Mouse (Mus musculus): ENCODE results near the gene Dnajb1. TPM values are rescaled to one million over a fixed set of nuclear protein-coding genes. Genes with fewer than 3 reads are reported as not detected.

Gene Dnajb1
- total and polyA plus RNA-seq, 2 experiments: 8.3 to 18.2 TPM

DNA sequence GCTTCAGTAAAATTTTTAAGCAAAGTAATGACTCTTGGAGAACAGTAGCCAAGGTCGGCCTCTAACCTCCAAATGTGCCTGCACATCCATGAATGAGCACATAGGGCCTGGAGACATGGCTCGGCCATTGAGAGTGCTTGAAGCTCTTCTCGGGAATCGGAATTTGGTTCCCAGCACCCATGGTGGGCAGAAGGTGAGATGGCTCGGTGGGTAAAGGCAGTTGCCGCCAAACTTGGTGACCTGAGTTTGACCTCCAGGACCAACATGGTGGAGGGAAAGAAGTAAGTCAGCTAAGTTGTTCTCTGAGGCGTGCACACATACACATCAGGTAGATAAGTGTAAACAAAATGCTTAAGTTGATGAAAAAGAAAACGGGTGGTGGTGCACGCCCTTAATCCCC, 48.0 kb downstream of the Dnajb1 start:
- 91% methylated on average over 9 of the region's 9 CpGs for WGBS
- H3K9ac ChIP-seq (ENCODE audit: low read depth, low read length): no peak overlapping the region
- no peak for DNase-seq (ENCODE audit: extremely low read depth, low read depth, low spot score)
- no peak overlapping the region for H3K27ac ChIP-seq (replicated peaks; ENCODE audit: insufficient read depth, low read depth, low read length)
- TF ChIP-seq POLR2A (IDR thresholded peaks at IDR 0.05; ENCODE audit: extremely low read depth, insufficient read depth, low read length): no peak
- no peak for TF ChIP-seq CTCF (IDR thresholded peaks at IDR 0.05; ENCODE audit: low read depth, low read length)
- H3K4me1 ChIP-seq (ENCODE audit: control insufficient read depth, insufficient read depth, low read length): peaks cover 5% of the 10 kb centered on the region
- H3K27me3 ChIP-seq (ENCODE audit: control insufficient read depth, insufficient read depth, low read length): no peaks in the 10 kb centered on the region
- no peaks in the 10 kb centered on the region for H3K79me2 ChIP-seq (ENCODE audit: control insufficient read depth, insufficient read depth, low read length)
- no peaks in the 10 kb centered on the region for H3K36me3 ChIP-seq (ENCODE audit: control insufficient read depth, insufficient read depth, low read length)
- H3K4me3 ChIP-seq (ENCODE audit: insufficient read depth, low read depth, low read length): no peak overlapping the region

DNA sequence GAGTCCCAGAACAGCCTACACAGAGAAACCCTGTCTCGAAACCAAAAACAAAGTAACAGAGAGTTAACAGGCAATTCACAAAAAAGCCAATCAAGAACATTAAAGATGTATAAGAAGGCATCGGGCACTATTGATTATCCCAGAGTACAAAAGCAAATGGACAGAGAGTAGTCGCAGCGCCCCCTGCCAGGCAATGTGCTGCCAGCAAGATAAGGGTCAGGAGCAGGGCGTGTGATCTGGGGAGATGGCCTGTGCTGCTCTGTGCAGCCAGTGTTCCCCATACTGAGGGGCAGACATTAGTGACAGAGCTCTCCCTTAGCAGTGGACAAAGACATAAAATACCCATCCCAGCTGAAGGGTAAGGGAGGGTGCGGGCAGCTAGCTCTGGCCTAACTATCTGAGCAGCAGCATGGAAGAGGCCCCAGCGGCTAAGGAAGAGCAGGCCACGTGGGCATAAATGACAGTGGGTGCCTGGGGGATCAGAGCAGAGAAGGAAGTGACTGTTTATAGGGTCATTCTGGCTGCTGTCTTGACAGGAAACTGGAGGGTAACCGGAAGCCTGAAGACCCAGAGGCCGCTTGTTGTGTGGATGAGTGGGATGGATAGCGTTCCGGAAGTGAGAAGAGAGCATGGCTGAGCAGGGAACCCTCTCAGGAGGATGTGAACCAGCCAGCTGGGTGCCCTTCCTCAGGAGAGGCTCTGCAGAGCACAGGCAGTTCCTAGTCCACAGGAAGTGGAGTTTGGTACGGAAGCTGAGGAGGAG, 48.7 kb downstream of the Dnajb1 start:
- Histone ChIP-seq H3K4me1 (ENCODE audit: control insufficient read depth, insufficient read depth, low read length) (peaks cover 5% of the 10 kb centered on the region), H3K9ac (ENCODE audit: low read depth, low read length) (no peak overlapping the region), H3K4me3 (ENCODE audit: insufficient read depth, low read depth, low read length) (no peak overlapping the region), H3K36me3 (ENCODE audit: control insufficient read depth, insufficient read depth, low read length) (no peaks in the 10 kb centered on the region), H3K27ac (replicated peaks; ENCODE audit: insufficient read depth, low read depth, low read length) (peak overlapping the region; percentile 58), H3K27me3 (ENCODE audit: control insufficient read depth, insufficient read depth, low read length) (no peaks in the 10 kb centered on the region), H3K79me2 (ENCODE audit: control insufficient read depth, insufficient read depth, low read length) (no peaks in the 10 kb centered on the region)
- peak; percentile 29 for DNase-seq (ENCODE audit: extremely low read depth, low read depth, low spot score)
- TF ChIP-seq CTCF (IDR thresholded peaks at IDR 0.05; ENCODE audit: low read depth, low read length): peak; percentile 36; the same call in 1 of the 2 replicates
- TF ChIP-seq POLR2A (IDR thresholded peaks at IDR 0.05; ENCODE audit: extremely low read depth, insufficient read depth, low read length): no peak
- WGBS: 70% methylated on average over 13 of the region's 13 CpGs

DNA sequence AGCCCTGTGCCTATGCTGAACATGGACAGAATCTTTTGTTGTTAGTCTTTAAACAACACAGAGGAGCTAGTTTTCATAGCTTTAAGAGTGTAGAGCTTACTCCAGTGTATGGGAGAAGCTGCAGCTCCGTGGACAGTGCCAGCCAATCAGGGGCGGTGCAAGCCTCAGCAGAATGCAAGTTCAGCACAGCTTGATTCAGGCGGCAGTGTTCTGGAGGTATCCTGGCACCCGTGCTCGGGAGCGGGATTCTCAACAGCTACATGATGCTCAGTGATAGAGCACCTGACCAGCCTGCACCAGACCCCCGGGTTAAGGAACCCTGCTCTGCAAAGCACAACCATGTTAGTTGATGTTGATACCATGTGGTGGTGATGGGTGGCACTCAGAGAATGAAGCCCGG, 52.6 kb downstream of the Dnajb1 start:
- Histone ChIP-seq H3K27ac (replicated peaks; ENCODE audit: insufficient read depth, low read depth, low read length) (no peak overlapping the region), H3K9ac (ENCODE audit: low read depth, low read length) (no peak overlapping the region), H3K79me2 (ENCODE audit: control insufficient read depth, insufficient read depth, low read length) (no peaks in the 10 kb centered on the region), H3K4me3 (ENCODE audit: insufficient read depth, low read depth, low read length) (no peak overlapping the region), H3K4me1 (ENCODE audit: control insufficient read depth, insufficient read depth, low read length) (no peaks in the 10 kb centered on the region), H3K27me3 (ENCODE audit: control insufficient read depth, insufficient read depth, low read length) (no peaks in the 10 kb centered on the region), H3K36me3 (ENCODE audit: control insufficient read depth, insufficient read depth, low read length) (no peaks in the 10 kb centered on the region)
- no peak for TF ChIP-seq POLR2A (IDR thresholded peaks at IDR 0.05; ENCODE audit: extremely low read depth, insufficient read depth, low read length)
- TF ChIP-seq CTCF (IDR thresholded peaks at IDR 0.05; ENCODE audit: low read depth, low read length): no peak
- 35% methylated on average over 8 of the region's 8 CpGs for WGBS
- DNase-seq (ENCODE audit: extremely low read depth, low read depth, low spot score): no peak

DNA sequence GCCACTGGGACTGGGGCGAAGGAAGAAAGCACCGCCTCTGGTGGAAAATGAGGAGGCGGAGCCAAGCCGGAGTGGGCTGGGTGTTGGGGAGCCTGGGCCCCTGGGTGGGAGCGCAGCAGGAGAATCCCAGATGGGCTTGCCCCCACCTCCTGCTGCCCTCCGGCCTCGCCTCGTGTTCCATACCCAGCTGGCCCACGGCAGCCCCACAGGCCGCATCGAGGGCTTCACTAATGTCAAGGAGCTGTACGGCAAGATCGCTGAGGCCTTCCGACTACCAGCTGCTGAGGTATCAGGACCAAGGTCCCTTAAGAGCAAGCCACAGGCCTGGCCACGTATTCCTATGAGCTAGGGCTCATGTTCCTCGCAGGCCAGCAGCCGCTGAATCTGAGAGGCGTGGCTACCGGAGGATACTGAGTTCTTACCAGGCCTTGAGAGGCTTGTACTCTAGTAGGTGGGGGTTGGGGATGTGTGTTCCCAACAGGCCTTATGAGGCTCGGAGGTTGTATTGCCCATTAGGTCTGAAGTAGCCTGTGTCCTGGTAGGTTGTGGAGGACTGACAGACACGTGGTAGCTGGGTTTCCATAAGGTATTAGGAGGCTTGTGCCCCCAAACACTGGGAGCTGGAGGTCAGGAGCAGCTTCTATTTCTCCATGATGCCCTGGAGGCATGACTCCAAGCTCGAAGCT, 53.1 kb downstream of the Dnajb1 start:
- no peak for DNase-seq (ENCODE audit: extremely low read depth, low read depth, low spot score)
- H3K4me1 ChIP-seq (ENCODE audit: control insufficient read depth, insufficient read depth, low read length): no peaks in the 10 kb centered on the region
- no peak overlapping the region for H3K27ac ChIP-seq (replicated peaks; ENCODE audit: insufficient read depth, low read depth, low read length)
- H3K79me2 ChIP-seq (ENCODE audit: control insufficient read depth, insufficient read depth, low read length): no peaks in the 10 kb centered on the region
- 37% methylated on average over 22 of the region's 22 CpGs for WGBS
- no peak for TF ChIP-seq CTCF (IDR thresholded peaks at IDR 0.05; ENCODE audit: low read depth, low read length)
- TF ChIP-seq POLR2A (IDR thresholded peaks at IDR 0.05; ENCODE audit: extremely low read depth, insufficient read depth, low read length): no peak
- H3K27me3 ChIP-seq (ENCODE audit: control insufficient read depth, insufficient read depth, low read length): no peaks in the 10 kb centered on the region
- peak overlapping the region; percentile 41; the same call in 1 of the 2 replicates for H3K9ac ChIP-seq (ENCODE audit: low read depth, low read length)
- no peaks in the 10 kb centered on the region for H3K36me3 ChIP-seq (ENCODE audit: control insufficient read depth, insufficient read depth, low read length)
- H3K4me3 ChIP-seq (ENCODE audit: insufficient read depth, low read depth, low read length): no peak overlapping the region

Other genes with a start within 250 kb of the Dnajb1 start
- gene Clgn, start 218.3 kb upstream of the Dnajb1 start, total RNA-seq (2014; rRNA removed): not detected in 2 replicates
- not detected in 2 replicates for gene Clgn, start 218.3 kb upstream of the Dnajb1 start, polyA plus RNA-seq (2012; rRNA removed)
- gene Scoc, start 149.8 kb upstream of the Dnajb1 start, total RNA-seq (2014; rRNA removed): 9.3 and 16.4 TPM in 2 replicates
- 3.5 and 4.2 TPM in 2 replicates for gene Scoc, start 149.8 kb upstream of the Dnajb1 start, polyA plus RNA-seq (2012; rRNA removed)
- gene Olfr370, start 72.4 kb upstream of the Dnajb1 start, total RNA-seq (2014; rRNA removed): not detected in 2 replicates
- not detected in 2 replicates for gene Olfr370, start 72.4 kb upstream of the Dnajb1 start, polyA plus RNA-seq (2012; rRNA removed)
- gene Ndufb7, start 41.5 kb upstream of the Dnajb1 start, total RNA-seq (2014; rRNA removed): 190 and 193 TPM in 2 replicates
- 297 and 359 TPM in 2 replicates for gene Ndufb7, start 41.5 kb upstream of the Dnajb1 start, polyA plus RNA-seq (2012; rRNA removed)
- 108 and 130 TPM in 2 replicates for gene Tecr, start 222 bp upstream of the Dnajb1 start, total RNA-seq (2014; rRNA removed)
- 647 and 677 TPM in 2 replicates for gene Tecr, start 222 bp upstream of the Dnajb1 start, polyA plus RNA-seq (2012; rRNA removed)
- gene Gipc1, start 44.5 kb downstream of the Dnajb1 start, total RNA-seq (2014; rRNA removed): 12.6 and 14.6 TPM in 2 replicates
- gene Gipc1, start 44.5 kb downstream of the Dnajb1 start, polyA plus RNA-seq (2012; rRNA removed): 14.5 and 15.7 TPM in 2 replicates
- gene Ptger1, start 58.5 kb downstream of the Dnajb1 start, total RNA-seq (2014; rRNA removed): under 0.01 and 0.20 TPM in 2 replicates
- gene Ptger1, start 58.5 kb downstream of the Dnajb1 start, polyA plus RNA-seq (2012; rRNA removed): 0.11 and 0.20 TPM in 2 replicates
- gene Pkn1, start 91.0 kb downstream of the Dnajb1 start, total RNA-seq (2014; rRNA removed): 17.3 and 20.1 TPM in 2 replicates
- gene Pkn1, start 91.0 kb downstream of the Dnajb1 start, polyA plus RNA-seq (2012; rRNA removed): 18.0 and 28.8 TPM in 2 replicates
- 13.5 and 19.2 TPM in 2 replicates for gene Ddx39, start 107.0 kb downstream of the Dnajb1 start, total RNA-seq (2014; rRNA removed)
- 14.3 and 17.2 TPM in 2 replicates for gene Ddx39, start 107.0 kb downstream of the Dnajb1 start, polyA plus RNA-seq (2012; rRNA removed)
- gene Adgre5, start 133.1 kb downstream of the Dnajb1 start, total RNA-seq (2014; rRNA removed): 20.8 and 21.2 TPM in 2 replicates
- gene Adgre5, start 133.1 kb downstream of the Dnajb1 start, polyA plus RNA-seq (2012; rRNA removed): 9.7 and 17.9 TPM in 2 replicates

Data from liver, adult 2 months (tissue).